Mouse (Mus musculus) testis, adult 2 months (tissue): ENCODE results near the gene Dnajb13.

Experiments
- CTCF ChIP-seq: fragments of 200-500 bp; IDR thresholded peaks from 2 replicates; pipeline ENCODE4 v1.5.1; 2012; ENCODE audit warnings: low read depth, mild to moderate bottlenecking, inconsistent platforms, low read length, moderate library complexity; ENCODE audit not compliant: control insufficient read depth, insufficient read depth, insufficient replicate concordance
- POLR2A ChIP-seq: fragments of 200-500 bp; IDR thresholded peaks from 2 replicates; pipeline ENCODE4 v1.6.1; 2012; ENCODE audit warnings: low read depth, mild to moderate bottlenecking, inconsistent platforms, low read length, moderate library complexity; ENCODE audit not compliant: control insufficient read depth

DNA sequence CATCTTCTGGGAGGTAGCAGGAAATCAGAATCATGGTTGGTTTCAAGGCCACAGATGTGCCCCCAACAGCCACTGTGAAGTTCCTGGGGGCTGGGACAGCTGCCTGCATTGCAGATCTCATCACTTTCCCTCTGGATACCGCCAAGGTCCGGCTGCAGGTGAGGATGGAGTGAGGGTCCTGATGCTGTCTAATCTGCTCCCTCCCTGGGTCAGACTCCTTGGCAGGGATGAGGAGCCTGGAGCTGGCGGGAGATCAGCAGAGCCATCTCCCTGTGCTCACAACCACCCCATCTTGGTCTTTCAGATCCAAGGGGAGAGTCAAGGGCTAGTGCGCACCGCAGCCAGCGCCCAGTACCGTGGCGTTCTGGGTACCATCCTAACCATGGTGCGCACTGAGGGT is 18.0 kb downstream of the Dnajb13 start:
- no peak for TF ChIP-seq CTCF
- peak; percentile 32; the same call in 1 of the 2 replicates for TF ChIP-seq POLR2A
